Comparison of ENCODE assay signal across 21 mouse cellular contexts in the genomic region with DNA sequence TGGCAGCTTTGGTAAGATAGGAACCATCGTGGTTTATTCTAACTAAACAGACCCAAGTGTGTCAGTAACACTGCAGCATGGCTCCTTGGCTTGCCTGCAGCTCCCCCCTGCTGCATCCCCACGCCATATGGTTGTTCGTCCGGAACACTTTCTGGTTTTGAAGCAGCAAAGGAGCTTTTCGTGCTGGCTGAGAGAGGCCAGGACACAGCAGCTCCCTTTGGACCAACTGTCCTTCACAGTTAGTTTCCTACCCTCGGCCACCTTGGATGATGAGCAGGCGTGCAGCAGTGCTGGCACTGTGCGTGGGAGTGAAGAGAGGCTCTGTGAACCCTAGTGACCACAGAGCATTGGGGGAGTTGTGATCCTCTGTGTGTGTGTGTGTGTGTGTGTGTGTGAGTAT.
DNase-seq lines count a peak whose midpoint lies in the region; ATAC-seq and TF ChIP-seq lines count a peak whose summit lies in the region.
"Had no signal": no experiment of that assay in that cellular context is flagged by ENCODE, and none has a peak within 500 bp of the region (broad histone marks: within the 10 kb centered on the region; RNA-seq: fewer than 3 reads in every experiment).

No protein-coding gene starts in this region.

- no peaks in the 10 kb centered on the region for H3K9me3 ChIP-seq in hindbrain, embryonic 15.5 days
- H3K9me3 ChIP-seq in hindbrain, postnatal 0 days (ENCODE audit: low read length) = no peaks in the 10 kb centered on the region
- no peaks in the 10 kb centered on the region for H3K9me3 ChIP-seq in lung, embryonic 15.5 days
- H3K9me3 ChIP-seq: stomach, embryonic 15.5 days had no signal

- no peak overlapping the region for H3K4me2 ChIP-seq in hindbrain, embryonic 15.5 days
- no peak overlapping the region for H3K4me2 ChIP-seq in hindbrain, postnatal 0 days (ENCODE audit: low read depth, low read length)
- no peak overlapping the region for H3K4me2 ChIP-seq in lung, embryonic 15.5 days
- H3K4me2 ChIP-seq: forebrain, embryonic 13.5 days; heart, embryonic 11.5 days; stomach, embryonic 15.5 days had no signal

- H3K27ac ChIP-seq in hindbrain, embryonic 15.5 days (replicated peaks) = no peak overlapping the region
- H3K27ac ChIP-seq in hindbrain, postnatal 0 days = no peak overlapping the region
- H3K27ac ChIP-seq in lung, embryonic 15.5 days = no peak overlapping the region
- H3K27ac ChIP-seq: forebrain, embryonic 13.5 days; liver, embryonic 14.5 days; stomach, embryonic 15.5 days had no signal

- no peak overlapping the region for H3K9ac ChIP-seq in hindbrain, embryonic 15.5 days
- H3K9ac ChIP-seq in hindbrain, postnatal 0 days (replicated peaks; ENCODE audit: low read length) = no peak overlapping the region
- H3K9ac ChIP-seq in lung, embryonic 15.5 days = no peak overlapping the region
- H3K9ac ChIP-seq: forebrain, embryonic 13.5 days; liver, embryonic 14.5 days; stomach, embryonic 15.5 days had no signal

- DNase-seq in hindbrain, postnatal 0 days (ENCODE audit: low spot score) = no peak
- no peak for DNase-seq in lung, adult 2 months
- DNase-seq in cerebellum, adult 11-12 months = peak; percentile 93
- DNase-seq in cerebellum, postnatal 10 days = peak; percentile 74 to 85
- DNase-seq in heart, postnatal 10 days = no peak
- DNase-seq: adrenal gland, postnatal 25 days; gastrocnemius, postnatal 14 days; heart, adult 11 months; kidney, adult 11 months; kidney, postnatal 14 days; layer of hippocampus, postnatal 36 days; midbrain, embryonic 14.5 days; thymus, adult 2 months; thymus, postnatal 4 days had no signal

- no peak for TF ChIP-seq POLR2A in lung, adult 2 months (IDR thresholded peaks at IDR 0.05; ENCODE audit: borderline replicate concordance, extremely low read depth, low read depth, low read length)

- no peaks in the 10 kb centered on the region; the same call in 1 of the 2 replicates for H3K4me1 ChIP-seq in hindbrain, embryonic 15.5 days (replicated peaks)
- H3K4me1 ChIP-seq in hindbrain, postnatal 0 days (ENCODE audit: insufficient read depth, low read length) = no peaks in the 10 kb centered on the region; the same call in 1 of the 2 replicates
- H3K4me1 ChIP-seq in lung, embryonic 15.5 days = no peaks in the 10 kb centered on the region
- H3K4me1 ChIP-seq in lung, adult 2 months (ENCODE audit: control insufficient read depth, insufficient read depth, low read length) = no peaks in the 10 kb centered on the region; the same call in 1 of the 2 replicates
- H3K4me1 ChIP-seq: forebrain, embryonic 13.5 days had no signal

- ATAC-seq in hindbrain, embryonic 15.5 days (ENCODE audit: low FRiP score, low read depth) = peak; percentile 38; the same call in 1 of the 2 replicates
- ATAC-seq in hindbrain, postnatal 0 days = no peak
- ATAC-seq in lung, embryonic 15.5 days (ENCODE audit: borderline replicate concordance, extremely low read depth, low FRiP score, low TSS enrichment) = peak; percentile 77
- ATAC-seq in activated CD4-positive, CD25-positive, alpha-beta regulatory T cell, adult 4 months = no peak
- ATAC-seq: forebrain, embryonic 13.5 days had no signal

- H3K27me3 ChIP-seq in hindbrain, embryonic 15.5 days = no peaks in the 10 kb centered on the region
- H3K27me3 ChIP-seq in hindbrain, postnatal 0 days (ENCODE audit: insufficient read depth, low read length) = no peaks in the 10 kb centered on the region
- no peaks in the 10 kb centered on the region for H3K27me3 ChIP-seq in lung, embryonic 15.5 days
- H3K27me3 ChIP-seq: forebrain, embryonic 13.5 days; stomach, embryonic 15.5 days had no signal

- no peak overlapping the region for H3K4me3 ChIP-seq in hindbrain, embryonic 15.5 days
- no peak overlapping the region for H3K4me3 ChIP-seq in hindbrain, postnatal 0 days (ENCODE audit: low read length)
- H3K4me3 ChIP-seq in lung, embryonic 15.5 days = no peak overlapping the region
- H3K4me3 ChIP-seq in lung, adult 2 months (replicated peaks; ENCODE audit: extremely low read depth, low read depth, low read length) = no peak overlapping the region
- H3K4me3 ChIP-seq: forebrain, embryonic 13.5 days; stomach, embryonic 15.5 days had no signal

- intact Hi-C loops in heart, postnatal 10 days (cut with DNase I) = no loop called here

- H3K36me3 ChIP-seq in hindbrain, embryonic 15.5 days = no peaks in the 10 kb centered on the region
- H3K36me3 ChIP-seq in hindbrain, postnatal 0 days (ENCODE audit: insufficient read depth, low read length) = no peaks in the 10 kb centered on the region
- H3K36me3 ChIP-seq in lung, embryonic 15.5 days = no peaks in the 10 kb centered on the region
- H3K36me3 ChIP-seq: stomach, embryonic 15.5 days had no signal

- no peak; the same call in 1 of the 2 replicates for TF ChIP-seq CTCF in hindbrain, postnatal 0 days (IDR thresholded peaks at IDR 0.05; ENCODE audit: low read depth)
- no peak for TF ChIP-seq CTCF in lung, adult 2 months (IDR thresholded peaks at IDR 0.05; ENCODE audit: insufficient read depth, low read length)

- 65% methylated on average over 8 of the region's 8 CpGs for WGBS in hindbrain, embryonic 15.5 days
- 42% methylated on average over 8 of the region's 8 CpGs for WGBS in hindbrain, postnatal 0 days
- 56% methylated on average over 8 of the region's 8 CpGs for WGBS in lung, embryonic 15.5 days
- WGBS in lung, adult 2 months = 69% methylated on average over 8 of the region's 8 CpGs

Comparison
In these comparisons a context has a peak if more than half of its experiments do, and no peak if none do; other contexts are left out.
1. ATAC-seq: peak in hindbrain, embryonic 15.5 days (single experiment) and lung, embryonic 15.5 days (single experiment); none in hindbrain, postnatal 0 days (single experiment) and activated CD4-positive, CD25-positive, alpha-beta regulatory T cell, adult 4 months (single experiment).
2. DNase-seq: peak in cerebellum, adult 11-12 months (single experiment) and cerebellum, postnatal 10 days (2 of 2); none in hindbrain, postnatal 0 days (single experiment), lung, adult 2 months (single experiment) and heart, postnatal 10 days (0 of 2).